Mouse (Mus musculus) c-Kit-negative CD71-positive TER-119-positive erythroid progenitor cells, embryonic 14.5 days (primary cell): Measurements from ENCODE around the gene Erg.

ENCODE experiments used
- DNase-seq: peaks from one replicate; pipeline ENCODE4 v3.0.0-alpha.2; 2013; ENCODE audit warnings: low read depth, low spot score

Gene Erg

DNA sequence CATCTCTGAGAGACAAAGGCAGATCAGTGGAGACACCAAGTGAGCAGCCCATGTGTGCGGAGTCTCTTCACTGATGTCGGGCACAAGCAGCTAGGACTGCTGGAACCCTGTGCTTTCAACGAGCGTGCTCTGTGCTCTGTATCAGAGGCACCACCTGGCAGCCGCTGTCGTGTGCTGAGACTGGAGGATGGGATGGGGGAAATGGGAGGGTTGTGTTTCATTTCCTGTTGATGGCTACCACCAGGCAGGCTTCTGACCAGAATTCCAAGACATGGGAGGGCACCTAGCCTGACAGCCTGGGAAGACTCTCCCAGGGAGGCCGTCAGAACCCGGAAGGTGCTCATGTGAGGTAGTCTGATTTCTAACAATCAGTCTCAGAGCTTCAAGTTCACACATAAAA lies 234.1 kb downstream of the Erg start:
- no peak for DNase-seq

DNA sequence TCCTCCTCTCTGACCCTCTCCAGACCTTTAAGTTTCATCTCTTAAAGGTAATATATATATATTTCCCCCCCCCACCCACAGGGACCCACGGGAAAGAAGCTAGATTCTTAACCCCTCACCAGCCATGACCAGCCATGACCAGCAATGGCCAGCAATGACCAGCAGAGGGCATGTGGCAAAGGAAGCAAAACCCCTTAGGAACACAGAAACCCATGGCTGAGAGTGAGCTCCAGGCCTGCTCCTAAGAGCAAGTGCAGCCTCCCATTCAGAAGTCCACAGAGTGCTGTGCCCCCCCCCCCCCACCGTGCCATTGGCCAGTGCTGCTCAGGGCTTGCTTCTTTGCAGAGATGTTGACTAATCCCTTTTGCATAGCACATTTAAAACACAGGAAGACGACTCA lies 235.9 kb downstream of the Erg start:
- no peak for DNase-seq

DNA sequence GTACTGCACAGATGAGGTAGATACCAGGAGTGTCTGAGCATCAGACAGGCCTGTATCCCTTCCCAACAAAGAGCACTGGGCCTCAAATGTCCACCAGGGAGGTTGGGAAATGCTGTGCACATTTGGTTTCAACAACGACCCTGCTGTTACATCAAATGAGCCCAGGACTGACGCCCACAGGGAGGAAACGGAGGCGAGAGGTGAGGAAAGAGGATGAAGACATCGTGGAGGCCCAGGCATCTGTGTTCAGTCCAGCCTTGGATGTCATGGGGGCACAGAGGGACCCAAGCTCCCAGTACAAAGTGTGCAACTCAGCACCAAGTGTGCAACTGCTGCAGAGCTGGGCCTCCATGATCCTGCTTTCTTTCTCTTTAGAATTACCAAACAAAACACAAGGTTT lies 236.6 kb downstream of the Erg start:
- DNase-seq: no peak

DNA sequence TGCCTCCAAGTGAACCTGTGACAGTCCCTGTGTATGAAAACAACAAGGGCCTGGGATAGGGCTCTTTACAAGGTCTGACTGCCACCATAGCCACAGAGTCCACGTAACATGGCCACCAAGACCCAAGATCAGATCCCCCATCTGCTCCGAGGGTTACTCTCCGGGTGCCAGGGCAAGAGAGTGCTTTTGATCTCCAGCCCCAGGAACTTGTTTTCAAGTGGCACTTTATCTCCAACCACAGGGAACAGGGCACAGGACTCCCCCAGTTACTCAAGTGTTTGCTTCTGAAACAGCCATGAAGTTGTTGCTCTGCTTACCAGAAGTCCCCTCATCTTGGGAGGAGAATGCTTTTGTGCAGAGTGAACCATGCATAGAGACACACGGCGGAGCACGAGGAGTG lies 237.0 kb downstream of the Erg start:
- no peak for DNase-seq

DNA sequence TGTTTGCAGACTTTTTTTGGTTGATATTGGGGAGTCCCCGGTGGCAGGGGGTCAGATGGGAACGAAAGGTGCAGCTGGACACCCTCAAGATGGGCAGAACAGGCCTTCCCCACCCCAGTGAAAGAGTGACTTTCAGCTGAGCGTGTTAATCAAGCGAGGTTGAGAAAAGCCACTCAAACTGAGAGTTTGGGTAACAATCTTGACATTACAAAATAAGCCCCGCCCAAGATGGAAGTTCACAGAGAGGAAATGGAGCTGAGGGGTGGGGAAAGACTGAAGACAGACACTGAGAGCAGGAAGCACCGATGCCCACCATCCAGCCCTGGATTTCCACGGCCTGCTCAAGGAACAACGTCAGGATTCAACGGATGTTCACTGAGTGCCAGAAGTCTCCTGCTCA lies 237.8 kb downstream of the Erg start:
- no peak for DNase-seq

DNA sequence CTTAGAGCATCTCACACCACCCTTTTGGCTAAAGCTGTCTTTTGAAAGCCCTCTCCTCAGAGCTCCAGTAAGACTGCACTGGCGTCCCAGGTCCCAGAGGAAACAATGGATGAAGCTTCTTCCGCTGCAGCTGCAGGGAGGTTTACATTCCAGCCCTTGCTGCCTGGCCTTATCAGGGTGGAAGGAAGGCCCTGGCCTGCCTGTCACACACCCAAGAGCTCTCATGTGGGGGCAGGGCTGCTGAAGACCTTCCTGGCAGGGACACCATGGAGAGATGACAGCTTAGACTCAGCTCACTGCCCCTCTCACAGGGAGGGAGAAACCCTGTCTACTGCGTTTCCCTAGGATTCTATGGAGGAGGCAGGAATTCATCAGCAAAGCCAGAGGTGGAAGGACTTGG lies 239.2 kb downstream of the Erg start:
- DNase-seq: no peak

GRCm38 (mm10) chr16:95345882-95346281 lies 240.5 kb downstream of the Erg start:
- DNase-seq: peak; percentile 19

DNA sequence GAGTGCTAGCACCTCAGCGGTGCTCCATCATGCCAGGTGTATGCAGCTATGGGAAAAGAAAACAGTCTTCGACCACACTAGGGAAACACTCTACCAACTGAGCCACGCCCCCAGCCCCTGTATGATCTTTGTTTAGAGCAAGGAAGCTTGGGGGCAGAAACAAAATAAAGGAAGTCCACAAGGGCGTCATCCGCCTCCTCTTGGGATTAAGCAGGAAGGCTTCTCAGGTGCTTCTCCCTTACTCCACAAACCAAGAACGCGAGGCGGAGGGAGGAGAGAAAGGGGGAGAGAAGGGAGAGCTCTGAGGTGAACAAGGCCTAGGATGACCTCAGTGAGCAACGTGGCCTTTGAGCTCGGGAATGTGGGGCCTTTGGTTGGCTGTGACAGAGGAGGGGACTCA lies 241.4 kb downstream of the Erg start:
- DNase-seq: no peak

DNA sequence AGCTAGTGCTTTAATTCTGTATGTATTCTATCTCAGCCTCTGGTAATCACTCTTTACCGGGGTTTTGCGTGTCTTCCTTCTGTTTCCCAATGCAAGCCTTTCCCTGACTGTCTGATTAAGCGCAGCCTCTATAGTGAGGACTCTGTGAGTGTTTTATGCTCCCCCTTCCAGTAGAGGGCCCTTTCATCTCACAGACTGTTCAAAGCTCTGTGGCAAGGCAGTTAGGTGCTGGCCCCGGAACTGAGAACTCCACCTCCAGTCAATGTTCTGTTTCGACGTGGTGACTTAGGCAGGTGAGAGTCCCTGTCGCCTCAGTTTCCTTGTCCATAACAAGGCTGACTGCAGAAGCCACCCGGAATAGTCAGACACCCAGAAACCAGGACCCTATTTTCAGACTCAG lies 244.4 kb downstream of the Erg start:
- no peak for DNase-seq

DNA sequence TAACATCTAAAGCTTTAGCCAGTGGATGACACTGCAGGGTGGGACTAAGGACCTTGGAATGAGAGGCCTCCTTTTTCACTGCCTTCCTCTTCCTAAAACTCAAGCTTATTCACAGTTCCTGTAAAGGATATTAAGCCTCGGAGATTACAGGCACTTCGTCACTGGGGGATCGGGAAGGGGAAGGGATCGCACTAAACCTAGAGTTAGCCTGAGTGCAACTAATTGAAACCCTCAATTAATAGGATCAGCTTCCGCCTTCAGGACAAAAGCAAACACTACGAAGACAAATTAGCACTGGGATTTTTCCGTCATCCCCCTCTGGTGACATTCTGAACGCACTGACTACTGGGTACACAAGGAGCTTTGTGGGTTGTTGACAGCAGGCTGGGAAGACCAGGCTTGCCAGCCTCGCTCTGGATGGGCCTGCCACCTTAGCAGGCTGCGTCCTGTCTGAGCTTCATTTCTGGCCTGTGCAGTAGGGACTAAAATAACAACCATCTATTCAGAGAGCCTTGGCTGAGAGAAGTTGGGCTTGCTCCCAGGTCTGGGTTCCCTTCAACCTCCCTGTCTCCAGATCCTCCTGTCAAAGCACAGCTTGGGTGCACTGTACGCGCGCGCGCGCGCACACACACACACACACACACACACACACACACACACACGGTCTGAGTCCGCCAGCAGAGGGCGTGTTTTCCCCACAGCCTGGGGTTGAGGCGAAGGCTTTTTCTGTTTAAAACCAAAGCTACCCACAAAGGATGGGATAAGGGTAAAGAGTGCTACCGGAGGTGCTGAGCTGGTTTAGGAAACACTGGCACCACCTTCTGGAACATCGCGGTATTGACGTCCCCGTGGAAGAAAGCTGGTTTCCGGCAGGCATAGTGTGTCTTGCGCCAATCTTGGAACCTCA lies 245.3 kb downstream of the Erg start:
- no peak for DNase-seq

- DNase-seq: no peak
Measured at GRCm38 (mm10) chr16:95332159-95332558, 254.2 kb downstream of the Erg start.

DNA sequence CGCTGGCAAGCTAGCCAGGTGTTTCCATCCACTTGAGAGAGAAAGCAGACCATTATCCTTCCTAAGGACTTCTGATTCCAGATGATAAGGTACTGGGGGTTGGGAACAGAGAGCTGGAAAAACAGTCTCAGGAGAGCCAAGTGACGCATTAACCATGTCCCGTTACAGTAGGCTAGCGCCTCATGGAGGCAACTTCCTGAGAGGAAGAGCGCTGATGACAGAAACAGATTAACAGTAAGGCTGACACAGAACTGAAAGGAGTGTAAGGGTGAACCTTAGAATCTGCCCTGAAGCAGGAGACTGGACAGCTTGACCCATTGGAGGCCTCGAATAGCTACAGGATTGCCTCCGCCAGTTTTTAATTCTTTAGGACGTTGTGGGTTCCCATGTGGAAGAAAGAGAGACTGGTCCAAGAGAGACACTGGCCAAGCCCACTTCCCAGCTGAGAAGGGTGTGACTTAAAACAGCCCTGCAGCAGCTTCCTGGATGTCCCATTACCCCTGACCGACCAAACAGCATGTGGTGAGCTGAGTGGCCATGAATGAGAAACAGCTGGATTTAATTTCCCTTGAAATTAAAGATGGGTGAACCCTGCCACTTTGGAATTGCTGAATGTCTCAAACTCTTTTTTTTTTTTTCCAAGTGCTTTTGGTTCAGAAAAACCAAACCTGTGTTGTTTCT lies 264.3 kb downstream of the Erg start:
- no peak for DNase-seq
